Comparison of ENCODE assay signal across 9 mouse cellular contexts in genomic region chr15:80671295-80672252, GRCm38 (mm10). TPM values are rescaled to one million over a fixed set of nuclear protein-coding genes. Genes with fewer than 3 reads are reported as not detected.
DNase-seq lines count a peak whose midpoint lies in the region; ATAC-seq and TF ChIP-seq lines count a peak whose summit lies in the region.
"Had no signal": no experiment of that assay in that cellular context is flagged by ENCODE, and none has a peak within 500 bp of the region (broad histone marks: within the 10 kb centered on the region; RNA-seq: fewer than 3 reads in every experiment).

Gene Fam83f, plus strand, starts transcription at chr15:80671847.

- H3K4me2 ChIP-seq in neural tube, embryonic 12.5 days (replicated peaks): peak within 1 kb of the TSS; percentile 78

- intact Hi-C loops in heart, adult 2 months (cut with DNase I): no loop called here

- no peak for TF ChIP-seq CTCF in heart, adult 2 months (IDR thresholded peaks at IDR 0.05)

- no peaks in the 10 kb centered on the region for H3K79me2 ChIP-seq in heart, adult 2 months (replicated peaks; ENCODE audit: control insufficient read depth, insufficient read depth, low read length)

- no peaks in the 10 kb centered on the region for H3K36me3 ChIP-seq in heart, adult 2 months (ENCODE audit: control insufficient read depth, insufficient read depth, low read length)
- H3K36me3 ChIP-seq in neural tube, embryonic 12.5 days: no peaks in the 10 kb centered on the region

- no peak for TF ChIP-seq POLR2A in heart, adult 2 months (IDR thresholded peaks at IDR 0.05; ENCODE audit: insufficient read depth, low read depth, low read length)

- no peaks in the 10 kb centered on the region for H3K9me3 ChIP-seq in neural tube, embryonic 12.5 days

- peaks cover 2% of the 10 kb centered on the region; the same call in 1 of the 2 replicates for H3K4me1 ChIP-seq in heart, adult 2 months (ENCODE audit: control insufficient read depth, insufficient read depth, low read length)
- H3K4me1 ChIP-seq in neural tube, embryonic 12.5 days: peaks cover 12% of the 10 kb centered on the region

- peak within 1 kb of the TSS; percentile 33; the same call in 1 of the 2 replicates for H3K9ac ChIP-seq in heart, adult 2 months (ENCODE audit: low read depth, low read length)
- peak within 1 kb of the TSS; percentile 45 for H3K9ac ChIP-seq in neural tube, embryonic 12.5 days

- ATAC-seq in neural tube, embryonic 12.5 days (ENCODE audit: low FRiP score, low read depth): no peak
- no peak for ATAC-seq in inflammation-experienced regulatory T-cells, adult 6 months
- ATAC-seq: Patski had no signal

- peak; percentile 56 for DNase-seq in A20 (ENCODE audit: low read depth, low spot score)
- peak; percentile 35 for DNase-seq in c-Kit-positive CD71-negative TER-119-negative erythroid progenitor cells, embryonic 14.5 days (ENCODE audit: low read depth)
- DNase-seq in heart, adult 2 months: peak; percentile 57 to 58
- peak; percentile 59 for DNase-seq in kidney, adult 11 months
- peak; percentile 52 to 60 for DNase-seq in lung, adult 18-20 months
- no peak for DNase-seq in c-Kit-positive CD71-positive TER-119-positive erythroid progenitor cells, embryonic 14.5 days (ENCODE audit: low spot score)

- no peak within 1 kb of the TSS for H3K27ac ChIP-seq in heart, adult 2 months
- H3K27ac ChIP-seq in neural tube, embryonic 12.5 days: no peak within 1 kb of the TSS

- peaks cover 4% of the 10 kb centered on the region for H3K27me3 ChIP-seq in heart, adult 2 months (ENCODE audit: control insufficient read depth, insufficient read depth, low read length)
- H3K27me3 ChIP-seq in neural tube, embryonic 12.5 days (replicated peaks): peaks cover 34% of the 10 kb centered on the region

- 13% methylated on average over 85 of the region's 85 CpGs for WGBS in heart, adult 2 months
- 5% methylated on average over 85 of the region's 85 CpGs for WGBS in neural tube, embryonic 12.5 days

- TF ChIP-seq EP300 in heart, adult 2 months (IDR thresholded peaks at IDR 0.05; ENCODE audit: insufficient read depth, low read depth, low read length): no peak

- peak within 1 kb of the TSS; percentile 20; the same call in 1 of the 2 replicates for H3K4me3 ChIP-seq in heart, adult 2 months
- H3K4me3 ChIP-seq in neural tube, embryonic 12.5 days: peak within 1 kb of the TSS; percentile 37

RNA-seq across cellular contexts. Expression of gene Fam83f, which starts in this region (rescaled TPM):
- total RNA-seq in heart, adult 2 months (2021): not detected
- polyA plus RNA-seq in heart, adult 2 months (2012; rRNA removed): 0.09 and 0.21 TPM in 2 replicates
- polyA plus RNA-seq in neural tube, embryonic 12.5 days (2016; fragmentation: Nextera tagmentation; extraction: Ambion mirVana): 0.29 and 0.57 TPM in 2 replicates
- polyA plus RNA-seq in inflammation-experienced regulatory T-cells, adult 6 months (2017; shearing (Covaris generic)): not detected
- polyA plus RNA-seq: Patski had no signal

Comparison
In these comparisons a context has a peak if more than half of its experiments do, and no peak if none do; other contexts are left out.
1. Peak in DNase-seq, H3K4me3 ChIP-seq and H3K9ac ChIP-seq in heart, adult 2 months; RNA of the gene not detected or under 1 TPM.